In the genomic region with DNA sequence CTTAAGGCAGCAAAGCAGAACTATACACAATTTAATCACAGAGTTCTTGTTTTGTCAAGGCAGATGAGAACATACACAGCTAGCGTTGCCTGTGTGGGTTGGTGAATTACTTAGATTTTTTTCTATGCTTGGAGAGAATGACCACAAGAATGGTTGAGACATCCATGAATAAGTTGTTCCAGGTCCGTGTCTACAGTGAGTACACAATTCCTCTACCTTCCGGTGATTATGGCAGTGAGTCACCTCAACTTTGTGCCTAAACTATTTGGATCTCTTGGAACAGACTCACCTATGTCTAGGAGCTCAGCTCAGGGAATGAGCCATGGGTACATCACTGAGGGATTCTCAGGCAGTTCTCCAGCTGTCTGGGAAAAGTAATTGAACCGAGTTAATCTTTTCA, we compare ENCODE assay signal across 24 mouse cellular contexts.
"Had no signal": no experiment of that assay in that cellular context is flagged by ENCODE, and none has a peak within 500 bp of the region (broad histone marks: within the 10 kb centered on the region; RNA-seq: fewer than 3 reads in every experiment).

No protein-coding gene starts in this region.

- H3K27me3 ChIP-seq: kidney, embryonic 15.5 days; limb, embryonic 13.5 days; liver, embryonic 12.5 days; liver, embryonic 15.5 days; lung, embryonic 15.5 days; neural tube, embryonic 12.5 days; neural tube, embryonic 15.5 days; stomach, embryonic 15.5 days had no signal

- H3K36me3 ChIP-seq: kidney, embryonic 15.5 days; limb, embryonic 10.5 days; limb, embryonic 13.5 days; liver, embryonic 12.5 days; liver, embryonic 15.5 days; lung, embryonic 15.5 days; neural tube, embryonic 12.5 days; neural tube, embryonic 15.5 days; stomach, embryonic 15.5 days had no signal

- H3K4me3 ChIP-seq: kidney, embryonic 15.5 days; limb, embryonic 10.5 days; limb, embryonic 13.5 days; liver, embryonic 12.5 days; liver, embryonic 15.5 days; lung, embryonic 15.5 days; megakaryocyte, embryonic 14.5 days; neural tube, embryonic 12.5 days; neural tube, embryonic 15.5 days; stomach, embryonic 15.5 days had no signal

- DNase-seq: kidney, adult 8-10 months; kidney, postnatal 10 days; kidney, postnatal 36 days; layer of hippocampus, postnatal 36 days; liver; lung, adult 18-20 months; lung, postnatal 10 days; lung, postnatal 36 days; midbrain, embryonic 14.5 days; right cerebral cortex, adult 18-20 months; right cerebral cortex, postnatal 25 days; spleen, adult 18-20 months; thymus, postnatal 25 days had no signal

- H3K4me2 ChIP-seq: kidney, embryonic 15.5 days; limb, embryonic 13.5 days; liver, embryonic 12.5 days; liver, embryonic 15.5 days; lung, embryonic 15.5 days; midbrain, embryonic 11.5 days; neural tube, embryonic 12.5 days; neural tube, embryonic 15.5 days; stomach, embryonic 15.5 days had no signal

- H3K27ac ChIP-seq: kidney, embryonic 15.5 days; limb, embryonic 10.5 days; limb, embryonic 13.5 days; liver, embryonic 12.5 days; liver, embryonic 15.5 days; lung, embryonic 15.5 days; neural tube, embryonic 12.5 days; neural tube, embryonic 15.5 days; stomach, embryonic 15.5 days had no signal

- H3K4me1 ChIP-seq: kidney, embryonic 15.5 days; limb, embryonic 10.5 days; limb, embryonic 13.5 days; liver, embryonic 15.5 days; neural tube, embryonic 12.5 days; neural tube, embryonic 15.5 days; stomach, embryonic 15.5 days had no signal

- H3K9me3 ChIP-seq: kidney, embryonic 15.5 days; limb, embryonic 10.5 days; limb, embryonic 13.5 days; liver, embryonic 12.5 days; liver, embryonic 15.5 days; lung, embryonic 15.5 days; megakaryocyte, embryonic 14.5 days; neural tube, embryonic 12.5 days; neural tube, embryonic 15.5 days; stomach, embryonic 15.5 days had no signal
